Mouse (Mus musculus): ENCODE measurements around the gene Hint1. TPM values are rescaled to one million over a fixed set of nuclear protein-coding genes. Genes with fewer than 3 reads are reported as not detected.

Gene Hint1
- polyA plus RNA-seq, 1 experiment: 1,165 TPM

- Histone ChIP-seq H3ac (ENCODE audit: control insufficient read depth, insufficient read length, low read depth) (no peak overlapping the region), H3K4me3 (ENCODE audit: insufficient read depth, poor library complexity, severe bottlenecking) (no peak overlapping the region), H3K79me2 (ENCODE audit: control insufficient read depth, insufficient read depth) (peaks cover 36% of the 10 kb centered on the region), H3K36me3 (ENCODE audit: control insufficient read depth, insufficient read depth) (peaks cover 70% of the 10 kb centered on the region), H3K79me3 (ENCODE audit: low read depth) (peaks cover 29% of the 10 kb centered on the region), H3K27me3 (ENCODE audit: control insufficient read depth, insufficient read depth, insufficient read length) (no peaks in the 10 kb centered on the region)
- TF ChIP-seq CTCF (IDR thresholded peaks at IDR 0.05; ENCODE audit: control insufficient read depth, insufficient read depth, insufficient read length) (no peak), CEBPB (IDR thresholded peaks at IDR 0.05; ENCODE audit: low read depth) (no peak), USF1 (IDR thresholded peaks at IDR 0.05; ENCODE audit: low read depth) (no peak), MYOG (IDR thresholded peaks at IDR 0.05; ENCODE audit: control insufficient read depth, extremely low read depth, insufficient read length) (no peak), MAX (IDR thresholded peaks at IDR 0.05) (no peak), FOSL1 (IDR thresholded peaks at IDR 0.05; ENCODE audit: insufficient read depth, low read length, poor library complexity, severe bottlenecking) (no peak), MYOD1 (IDR thresholded peaks at IDR 0.05; ENCODE audit: control insufficient read depth, insufficient read length, low read depth) (no peak)
Observed at GRCm38 (mm10) chr11:54871831-54872537, 5.8 kb downstream of the Hint1 start.

GRCm38 (mm10) chr11:54876031-54876430 lies 9.8 kb downstream of the Hint1 start:
- peaks cover 38% of the 10 kb centered on the region for H3K36me3 ChIP-seq (ENCODE audit: control insufficient read depth, insufficient read depth)
- no peaks in the 10 kb centered on the region for H3K79me3 ChIP-seq (ENCODE audit: low read depth)
- no peaks in the 10 kb centered on the region for H3K79me2 ChIP-seq (ENCODE audit: control insufficient read depth, insufficient read depth)
- no peaks in the 10 kb centered on the region for H3K27me3 ChIP-seq (ENCODE audit: control insufficient read depth, insufficient read depth, insufficient read length)
- no peak overlapping the region for H3K4me3 ChIP-seq (ENCODE audit: insufficient read depth, poor library complexity, severe bottlenecking)
- no peak overlapping the region for H3ac ChIP-seq (ENCODE audit: control insufficient read depth, insufficient read length, low read depth)
- TF ChIP-seq USF1 (IDR thresholded peaks at IDR 0.05; ENCODE audit: low read depth) (no peak), CTCF (IDR thresholded peaks at IDR 0.05; ENCODE audit: control insufficient read depth, insufficient read depth, insufficient read length) (no peak), MYOD1 (IDR thresholded peaks at IDR 0.05; ENCODE audit: control insufficient read depth, insufficient read length, low read depth) (no peak), CEBPB (IDR thresholded peaks at IDR 0.05; ENCODE audit: low read depth) (no peak), FOSL1 (IDR thresholded peaks at IDR 0.05; ENCODE audit: insufficient read depth, low read length, poor library complexity, severe bottlenecking) (no peak), MAX (IDR thresholded peaks at IDR 0.05) (no peak), MYOG (IDR thresholded peaks at IDR 0.05; ENCODE audit: control insufficient read depth, extremely low read depth, insufficient read length) (no peak)

GRCm38 (mm10) chr11:54878893-54879292 lies 12.7 kb downstream of the Hint1 start:
- no peaks in the 10 kb centered on the region for H3K79me3 ChIP-seq (ENCODE audit: low read depth)
- H3K79me2 ChIP-seq (ENCODE audit: control insufficient read depth, insufficient read depth): no peaks in the 10 kb centered on the region
- no peaks in the 10 kb centered on the region for H3K27me3 ChIP-seq (ENCODE audit: control insufficient read depth, insufficient read depth, insufficient read length)
- H3ac ChIP-seq (ENCODE audit: control insufficient read depth, insufficient read length, low read depth): no peak overlapping the region
- peaks cover 10% of the 10 kb centered on the region for H3K36me3 ChIP-seq (ENCODE audit: control insufficient read depth, insufficient read depth)
- no peak overlapping the region for H3K4me3 ChIP-seq (ENCODE audit: insufficient read depth, poor library complexity, severe bottlenecking)
- no peak for TF ChIP-seq USF1 (IDR thresholded peaks at IDR 0.05; ENCODE audit: low read depth)
- TF ChIP-seq MAX (IDR thresholded peaks at IDR 0.05): no peak
- no peak for TF ChIP-seq MYOD1 (IDR thresholded peaks at IDR 0.05; ENCODE audit: control insufficient read depth, insufficient read length, low read depth)
- TF ChIP-seq MYOG (IDR thresholded peaks at IDR 0.05; ENCODE audit: control insufficient read depth, extremely low read depth, insufficient read length): no peak
- TF ChIP-seq FOSL1 (IDR thresholded peaks at IDR 0.05; ENCODE audit: insufficient read depth, low read length, poor library complexity, severe bottlenecking): no peak
- TF ChIP-seq CEBPB (IDR thresholded peaks at IDR 0.05; ENCODE audit: low read depth): no peak
- TF ChIP-seq CTCF (IDR thresholded peaks at IDR 0.05; ENCODE audit: control insufficient read depth, insufficient read depth, insufficient read length): no peak

GRCm38 (mm10) chr11:54879434-54879833 lies 13.3 kb downstream of the Hint1 start:
- peaks cover 5% of the 10 kb centered on the region for H3K36me3 ChIP-seq (ENCODE audit: control insufficient read depth, insufficient read depth)
- no peaks in the 10 kb centered on the region for H3K79me2 ChIP-seq (ENCODE audit: control insufficient read depth, insufficient read depth)
- TF ChIP-seq MYOD1 (IDR thresholded peaks at IDR 0.05; ENCODE audit: control insufficient read depth, insufficient read length, low read depth): no peak
- no peak for TF ChIP-seq MAX (IDR thresholded peaks at IDR 0.05)
- no peak for TF ChIP-seq CEBPB (IDR thresholded peaks at IDR 0.05; ENCODE audit: low read depth)
- TF ChIP-seq FOSL1 (IDR thresholded peaks at IDR 0.05; ENCODE audit: insufficient read depth, low read length, poor library complexity, severe bottlenecking): no peak
- no peak for TF ChIP-seq CTCF (IDR thresholded peaks at IDR 0.05; ENCODE audit: control insufficient read depth, insufficient read depth, insufficient read length)
- no peak for TF ChIP-seq USF1 (IDR thresholded peaks at IDR 0.05; ENCODE audit: low read depth)
- no peak for TF ChIP-seq MYOG (IDR thresholded peaks at IDR 0.05; ENCODE audit: control insufficient read depth, extremely low read depth, insufficient read length)
- no peaks in the 10 kb centered on the region for H3K27me3 ChIP-seq (ENCODE audit: control insufficient read depth, insufficient read depth, insufficient read length)
- H3ac ChIP-seq (ENCODE audit: control insufficient read depth, insufficient read length, low read depth): peak overlapping the region; percentile 43
- H3K79me3 ChIP-seq (ENCODE audit: low read depth): no peaks in the 10 kb centered on the region
- H3K4me3 ChIP-seq (ENCODE audit: insufficient read depth, poor library complexity, severe bottlenecking): no peak overlapping the region

GRCm38 (mm10) chr11:54879922-54880321 lies 13.7 kb downstream of the Hint1 start:
- Histone ChIP-seq H3ac (ENCODE audit: control insufficient read depth, insufficient read length, low read depth) (no peak overlapping the region), H3K79me2 (ENCODE audit: control insufficient read depth, insufficient read depth) (no peaks in the 10 kb centered on the region), H3K27me3 (ENCODE audit: control insufficient read depth, insufficient read depth, insufficient read length) (no peaks in the 10 kb centered on the region), H3K4me3 (ENCODE audit: insufficient read depth, poor library complexity, severe bottlenecking) (no peak overlapping the region), H3K79me3 (ENCODE audit: low read depth) (no peaks in the 10 kb centered on the region), H3K36me3 (ENCODE audit: control insufficient read depth, insufficient read depth) (peaks cover 3% of the 10 kb centered on the region)
- TF ChIP-seq MAX (IDR thresholded peaks at IDR 0.05) (no peak), USF1 (IDR thresholded peaks at IDR 0.05; ENCODE audit: low read depth) (no peak), CEBPB (IDR thresholded peaks at IDR 0.05; ENCODE audit: low read depth) (no peak), MYOD1 (IDR thresholded peaks at IDR 0.05; ENCODE audit: control insufficient read depth, insufficient read length, low read depth) (no peak), FOSL1 (IDR thresholded peaks at IDR 0.05; ENCODE audit: insufficient read depth, low read length, poor library complexity, severe bottlenecking) (no peak), CTCF (IDR thresholded peaks at IDR 0.05; ENCODE audit: control insufficient read depth, insufficient read depth, insufficient read length) (no peak), MYOG (IDR thresholded peaks at IDR 0.05; ENCODE audit: control insufficient read depth, extremely low read depth, insufficient read length) (no peak)

All from C2C12 (cell line).